In the genomic region with DNA sequence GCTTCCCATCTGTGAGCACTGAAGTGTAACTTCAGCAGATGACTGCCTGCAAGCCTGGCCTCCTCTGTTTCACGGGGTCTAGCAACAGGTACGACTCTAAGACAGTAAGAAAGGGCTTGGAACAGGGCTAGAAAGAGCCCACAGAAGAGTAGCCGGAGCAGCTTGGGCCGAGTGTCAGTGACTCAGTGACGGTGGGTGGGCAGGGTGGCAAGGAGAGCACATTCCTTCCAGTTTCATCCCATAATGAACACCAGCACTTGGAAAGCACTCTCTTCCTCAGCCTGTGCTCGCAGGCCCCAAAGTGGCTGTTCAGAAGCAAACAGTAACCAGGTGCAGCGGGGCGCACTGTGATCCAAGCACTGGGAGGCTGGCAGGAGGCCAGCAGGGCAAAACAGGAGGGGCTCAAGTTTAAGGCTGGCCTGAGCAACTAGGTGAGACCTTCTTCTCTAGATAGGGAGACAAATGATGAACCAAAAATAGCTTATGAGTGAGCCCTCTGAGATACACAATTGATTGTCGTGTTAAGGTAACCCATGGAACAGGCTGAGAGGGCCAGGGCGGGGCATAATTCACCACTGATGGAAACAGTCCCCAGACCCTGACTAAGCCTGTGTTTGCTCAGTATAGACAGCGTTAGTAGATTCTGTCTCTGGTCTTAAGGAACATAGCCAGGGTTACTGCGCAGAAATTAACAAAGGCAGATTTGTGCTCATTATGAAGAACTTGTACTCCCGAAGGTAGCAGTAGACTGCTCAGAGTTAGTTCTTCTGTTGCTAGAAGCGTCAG, we compare ENCODE assay signal across 9 mouse cellular contexts. TPM values are rescaled to one million over a fixed set of nuclear protein-coding genes. Genes with fewer than 3 reads are reported as not detected.
DNase-seq lines count a peak whose midpoint lies in the region; ATAC-seq and TF ChIP-seq lines count a peak whose summit lies in the region.
"Had no signal": no experiment of that assay in that cellular context is flagged by ENCODE, and none has a peak within 500 bp of the region (broad histone marks: within the 10 kb centered on the region; RNA-seq: fewer than 3 reads in every experiment).

No protein-coding gene starts in this region.

- DNase-seq in kidney, adult 18-20 months = no peak
- DNase-seq in brain, embryonic 14.5 days (ENCODE audit: low read depth) = peak; percentile 61
- no peak for DNase-seq in adrenal gland, postnatal 4 days (ENCODE audit: low spot score in 2 of 2)
- DNase-seq in layer of hippocampus, adult 9-11 months = no peak
- DNase-seq in heart, postnatal 14 days = no peak
- DNase-seq: left cerebral cortex, postnatal 4 days had no signal

- H3K36me3 ChIP-seq in kidney, embryonic 16.5 days (ENCODE audit: insufficient read depth, low read length) = 0 out of 2 replicates have a peak, but pooled peaks cover 6% of the 10 kb centered on the region
- peaks cover 24% of the 10 kb centered on the region for H3K36me3 ChIP-seq in hindbrain, embryonic 13.5 days
- no peaks in the 10 kb centered on the region for H3K36me3 ChIP-seq in myocyte (ENCODE audit: control insufficient read depth, insufficient read depth)

- WGBS in kidney, embryonic 16.5 days = 59% methylated on average over 14 of the region's 14 CpGs
- WGBS in hindbrain, embryonic 13.5 days = 57% methylated on average over 14 of the region's 14 CpGs

- H3ac ChIP-seq in myocyte (ENCODE audit: control insufficient read depth, insufficient read length) = no peak overlapping the region

- H3K27me3 ChIP-seq in kidney, embryonic 16.5 days (ENCODE audit: insufficient read depth, low read length) = no peaks in the 10 kb centered on the region
- no peaks in the 10 kb centered on the region for H3K27me3 ChIP-seq in hindbrain, embryonic 13.5 days
- no peaks in the 10 kb centered on the region for H3K27me3 ChIP-seq in myocyte (ENCODE audit: control insufficient read depth, insufficient read depth, insufficient read length)

- no peak overlapping the region for H3K4me3 ChIP-seq in kidney, embryonic 16.5 days (ENCODE audit: low read length)
- no peak overlapping the region for H3K4me3 ChIP-seq in hindbrain, embryonic 13.5 days
- no peak overlapping the region for H3K4me3 ChIP-seq in myocyte

- peak overlapping the region; percentile 95 for H3K27ac ChIP-seq in kidney, embryonic 16.5 days (ENCODE audit: low read length)
- peak overlapping the region; percentile 89 for H3K27ac ChIP-seq in hindbrain, embryonic 13.5 days

- no peaks in the 10 kb centered on the region for H3K9me3 ChIP-seq in kidney, embryonic 16.5 days (ENCODE audit: low read length)
- H3K9me3 ChIP-seq in hindbrain, embryonic 13.5 days = no peaks in the 10 kb centered on the region

- peak overlapping the region; percentile 22; the same call in 1 of the 2 replicates for H3K4me2 ChIP-seq in kidney, embryonic 16.5 days (replicated peaks; ENCODE audit: low read depth, low read length)
- peak overlapping the region; percentile 13 for H3K4me2 ChIP-seq in hindbrain, embryonic 13.5 days
- peak overlapping the region; percentile 14 for H3K4me2 ChIP-seq in myocyte (ENCODE audit: low read depth)

- 0 out of 2 replicates have a peak, but pooled peaks have one; percentile 24 for ATAC-seq in kidney, embryonic 16.5 days (ENCODE audit: low FRiP score, low TSS enrichment)
- ATAC-seq in hindbrain, embryonic 13.5 days (ENCODE audit: low FRiP score) = no peak

- 0 out of 2 replicates have a peak overlapping the region, but pooled peaks have one; percentile 43 for H3K9ac ChIP-seq in kidney, embryonic 16.5 days (replicated peaks; ENCODE audit: low read length)
- peak overlapping the region; percentile 39; the same call in 1 of the 2 replicates for H3K9ac ChIP-seq in hindbrain, embryonic 13.5 days

- no peak for TF ChIP-seq CTCF in brain, embryonic 14.5 days (IDR thresholded peaks at IDR 0.05; ENCODE audit: borderline replicate concordance, extremely low read depth, insufficient read depth, insufficient read length)

- no peak for TF ChIP-seq POLR2A in brain, embryonic 14.5 days (IDR thresholded peaks at IDR 0.05; ENCODE audit: borderline replicate concordance, extremely low read depth, insufficient read depth, insufficient read length, poor library complexity, severe bottlenecking)
- no peak for TF ChIP-seq POLR2A in myocyte (IDR thresholded peaks at IDR 0.05; ENCODE audit: insufficient read length, low read depth)

- H3K79me2 ChIP-seq in myocyte (ENCODE audit: control insufficient read depth, insufficient read depth) = peaks cover 98% of the 10 kb centered on the region

- intact Hi-C loops in heart, postnatal 14 days (cut with DNase I) = no loop called here

- peaks cover 79% of the 10 kb centered on the region for H3K4me1 ChIP-seq in kidney, embryonic 16.5 days (ENCODE audit: insufficient read depth, low read length)
- H3K4me1 ChIP-seq in hindbrain, embryonic 13.5 days (replicated peaks) = peaks cover 80% of the 10 kb centered on the region

TF ChIP-seq in myocyte, 11 proteins besides CTCF, POLR2A, EP300 and RAD21:
- TF ChIP-seq USF1 (IDR thresholded peaks at IDR 0.05; ENCODE audit: low read depth) (no peak), REST (IDR thresholded peaks at IDR 0.05; ENCODE audit: insufficient read depth, insufficient read length) (no peak), E2F4 (IDR thresholded peaks at IDR 0.05; ENCODE audit: insufficient read depth) (no peak), MYOG (IDR thresholded peaks at IDR 0.05; ENCODE audit: control insufficient read depth in 1 of 3, insufficient read depth in 1 of 3, insufficient read length in 2 of 3, low read depth in 2 of 3) (no peak), CEBPB (IDR thresholded peaks at IDR 0.05; ENCODE audit: insufficient read depth, poor library complexity, severe bottlenecking) (no peak), MAX (IDR thresholded peaks at IDR 0.05; ENCODE audit: low read depth) (no peak), TCF12 (IDR thresholded peaks at IDR 0.05; ENCODE audit: insufficient read depth, poor library complexity, severe bottlenecking) (no peak), MYOD1 (IDR thresholded peaks at IDR 0.05; ENCODE audit: control insufficient read depth in 1 of 3, insufficient read length in 2 of 3, low read depth in 2 of 3) (no peak), POLR2AphosphoS2 (IDR thresholded peaks at IDR 0.05; ENCODE audit: insufficient read length, low read depth) (no peak), SRF (IDR thresholded peaks at IDR 0.05; ENCODE audit: control insufficient read depth, insufficient read length, low read depth) (no peak), TCF3 (IDR thresholded peaks at IDR 0.05; ENCODE audit: insufficient read length, low read depth) (no peak)
TF ChIP-seq in myocyte: peak in this region for 0.

RNA-seq across cellular contexts. Expression of gene A3galt2, which starts 17.1 kb away (rescaled TPM):
- 0.24 and 0.35 TPM in 2 replicates for polyA plus RNA-seq in kidney, embryonic 16.5 days (2015; fragmentation: Nextera tagmentation; extraction: Ambion mirVana)
- 4.6 and 5.0 TPM in 2 replicates for polyA plus RNA-seq in brain, embryonic 14.5 days (2012; rRNA removed)
- polyA plus RNA-seq in hindbrain, embryonic 13.5 days (2015; fragmentation: Nextera tagmentation; extraction: Ambion mirVana) = 0.38 and 0.53 TPM in 2 replicates
- 0.13 TPM for polyA plus RNA-seq in myocyte (2012; fragmentation: generic; extraction: Trizol)
- under 1 TPM; 0.34 to 0.70 TPM for total RNA-seq in adrenal gland, postnatal 4 days (2021)
- total RNA-seq in heart, postnatal 14 days (2021) = under 1 TPM; 0.20 to 0.33 TPM
